Mouse (Mus musculus) embryonic fibroblast, embryonic 13.5 days (primary cell): ENCODE data around the gene Dcun1d4.

Source experiments
- CTCF ChIP-seq: IDR thresholded peaks from 2 replicates; pipeline ENCODE4 v1.5.1; 2011; ENCODE audit warnings: mild to moderate bottlenecking, control low read depth, low read length, moderate library complexity, borderline replicate concordance; ENCODE audit not compliant: insufficient read depth
- POLR2A ChIP-seq: IDR thresholded peaks from 2 replicates; pipeline ENCODE4 v1.6.1; 2011; ENCODE audit warnings: low read depth, mild to moderate bottlenecking, control low read depth, low read length, moderate library complexity

- TF ChIP-seq CTCF, result no peak
- no peak for TF ChIP-seq POLR2A
Observed at GRCm38 (mm10) chr5:73442176-73442575, 38.6 kb upstream of the Dcun1d4 start.
